Mouse (Mus musculus): Measurements from ENCODE around the gene Cenpc1. TPM values are rescaled to one million over a fixed set of nuclear protein-coding genes. Genes with fewer than 3 reads are reported as not detected.

Cenpc1 gene
- 1.5 and 10.8 TPM in 2 replicates for polyA plus RNA-seq (2012)

DNA sequence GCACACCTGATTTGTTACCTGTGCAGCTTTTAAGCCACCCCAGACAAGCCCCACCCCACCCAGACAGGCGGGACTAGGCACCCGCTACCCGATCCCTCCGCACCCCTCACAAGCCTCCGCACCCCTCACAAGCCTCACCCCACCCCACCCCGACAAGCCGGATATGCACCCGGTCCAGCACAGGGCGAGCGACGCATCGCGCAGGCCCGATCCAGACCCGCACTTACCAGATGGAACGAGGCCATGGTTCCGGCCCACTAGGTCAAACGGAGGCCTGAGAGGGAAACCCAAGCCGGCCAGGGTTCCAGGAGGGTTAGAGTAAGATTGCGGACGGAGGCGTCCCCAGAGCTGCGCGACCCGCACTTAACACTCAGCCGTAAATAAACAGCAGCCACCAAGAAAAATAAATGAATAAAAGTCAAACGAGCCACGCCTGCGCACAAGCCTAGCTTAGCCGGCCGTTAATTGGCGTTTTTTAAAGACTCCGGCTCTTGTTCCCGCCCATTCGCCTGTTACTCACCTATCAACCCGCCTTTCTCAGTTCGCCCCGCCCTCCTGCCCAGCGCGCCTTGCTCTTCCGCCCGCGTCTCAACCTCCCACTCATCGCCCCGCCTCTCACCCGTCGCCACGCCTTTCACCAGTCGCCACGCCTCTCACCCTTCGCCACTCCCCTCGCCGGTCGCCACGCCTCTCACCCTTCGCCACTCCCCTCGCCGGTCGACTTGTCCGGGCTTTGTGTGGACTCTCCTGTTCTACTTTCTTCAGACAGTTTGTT is at the start of gene Cenpc1:
TSS of gene Cenpc1 (minus strand) at position 483 of the 775 bp plus-strand sequence.
- TF ChIP-seq GATA1 (IDR thresholded peaks at IDR 0.05; ENCODE audit: low read length), result no peak

DNA sequence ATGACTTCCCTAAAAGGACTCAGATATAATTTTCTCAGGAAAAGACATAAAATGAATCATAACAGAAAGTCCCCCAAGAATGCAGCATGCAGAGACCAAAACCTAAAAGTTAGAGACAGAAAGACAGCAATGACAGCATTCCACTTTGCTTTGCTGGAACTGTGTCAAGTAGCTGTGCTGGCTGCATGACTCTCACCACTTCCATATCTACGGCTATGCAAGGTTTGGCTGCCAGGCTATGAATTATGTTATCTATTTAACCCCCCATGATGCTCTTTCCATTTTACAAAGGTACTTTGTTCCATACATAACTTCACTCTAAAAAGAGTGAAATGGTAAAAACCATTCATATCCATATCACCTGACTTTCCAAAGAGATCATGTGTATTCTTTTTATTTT is 48.6 kb upstream of the Cenpc1 start:
- no peak for TF ChIP-seq GATA1 (IDR thresholded peaks at IDR 0.05; ENCODE audit: low read length)

DNA sequence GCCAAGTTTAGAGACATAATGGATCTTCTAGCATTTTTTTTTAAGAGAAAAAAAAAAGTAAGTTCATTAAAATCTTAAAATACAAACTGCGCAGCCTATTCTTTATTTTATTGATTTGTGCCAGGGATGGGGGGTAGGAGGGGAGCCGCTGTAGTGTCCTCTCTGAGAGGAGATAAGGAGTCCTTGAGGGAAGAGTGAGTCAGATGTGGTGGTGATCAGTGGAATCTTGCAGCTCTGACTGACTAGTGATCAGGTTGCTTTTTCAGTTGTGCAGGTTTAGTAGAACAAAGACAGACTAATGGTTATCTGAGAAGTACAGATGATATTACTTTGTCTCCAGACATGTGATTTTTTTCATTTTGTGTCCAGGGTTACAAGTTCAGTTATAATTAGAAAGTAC is 47.7 kb upstream of the Cenpc1 start:
- no peak for TF ChIP-seq GATA1 (IDR thresholded peaks at IDR 0.05; ENCODE audit: low read length)

DNA sequence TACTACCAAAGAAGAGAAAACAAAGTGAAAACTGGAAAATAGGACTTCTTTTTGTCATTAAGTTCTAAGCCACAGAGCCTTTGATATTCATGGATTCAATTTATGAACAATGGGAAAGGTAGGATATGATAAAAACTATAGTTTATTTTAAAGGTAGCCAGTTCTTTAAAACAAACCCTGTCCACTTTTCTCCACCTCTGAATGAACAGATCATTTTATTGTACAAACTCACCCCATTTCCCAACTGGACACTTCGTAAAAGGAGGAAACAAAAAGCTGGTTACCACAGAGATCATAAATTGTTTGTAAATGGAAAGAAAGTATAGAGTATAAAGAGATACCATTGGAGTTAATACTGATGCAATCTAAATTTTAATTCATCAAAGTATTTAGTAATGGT is 45.7 kb upstream of the Cenpc1 start:
- TF ChIP-seq GATA1 (IDR thresholded peaks at IDR 0.05; ENCODE audit: low read length), result no peak

DNA sequence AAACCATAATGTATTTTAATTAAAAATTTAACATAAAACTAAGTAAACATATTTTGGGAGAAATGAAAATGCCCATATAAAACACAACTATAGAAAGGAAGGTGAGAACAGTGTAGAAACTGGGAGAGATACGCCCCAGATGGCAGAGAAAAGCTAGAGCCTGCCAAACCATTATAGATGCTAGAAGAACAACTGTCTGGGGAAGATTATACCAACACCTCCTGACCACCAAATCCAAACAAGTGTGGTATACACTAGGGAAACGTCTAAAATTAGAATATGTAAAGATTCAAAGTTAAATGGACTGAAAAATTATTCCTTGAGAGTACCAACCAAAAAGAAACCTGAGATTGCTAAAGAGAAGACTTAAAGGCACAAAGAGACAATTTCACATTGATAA is 41.2 kb upstream of the Cenpc1 start:
- TF ChIP-seq GATA1 (IDR thresholded peaks at IDR 0.05; ENCODE audit: low read length), result no peak

DNA sequence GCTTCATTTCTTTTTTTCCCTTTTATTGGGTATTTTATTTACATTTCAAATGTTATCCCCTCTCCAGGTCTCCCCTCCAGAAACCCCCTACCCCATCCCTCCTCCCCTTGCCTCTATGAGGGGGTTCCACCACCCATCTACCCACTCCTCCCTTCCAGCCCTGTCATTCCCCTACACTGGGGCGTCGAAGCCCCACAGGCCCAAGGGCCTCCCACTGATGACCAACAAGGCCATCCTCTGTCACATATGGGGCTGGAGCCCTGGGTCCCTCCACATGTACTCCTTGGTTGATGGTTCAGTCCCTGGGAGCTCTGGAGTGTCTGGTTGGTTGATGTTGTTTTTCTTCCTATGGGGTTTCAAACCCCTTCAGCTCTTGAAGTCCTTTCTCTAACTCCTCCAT is 36.8 kb upstream of the Cenpc1 start:
- TF ChIP-seq GATA1 (IDR thresholded peaks at IDR 0.05; ENCODE audit: low read length), result no peak

DNA sequence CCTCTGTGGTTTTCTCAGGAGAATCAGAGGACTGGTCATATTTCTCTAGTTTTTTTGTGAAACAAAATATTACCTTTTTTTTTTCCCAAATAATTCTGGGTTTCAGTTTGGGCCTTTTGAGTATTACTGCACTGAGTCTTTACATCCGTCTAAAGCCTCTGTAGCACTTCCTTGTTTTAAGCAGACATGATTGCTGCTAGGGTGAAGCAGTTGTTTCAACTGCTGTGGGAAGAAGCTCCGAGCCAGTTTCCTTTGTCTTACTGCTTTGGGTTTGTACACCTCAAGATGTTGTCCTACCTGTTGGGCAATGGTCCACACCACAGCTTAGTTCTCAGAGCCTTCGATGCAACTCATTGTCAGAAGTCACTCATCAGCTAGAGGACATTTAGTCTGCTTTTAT is 35.2 kb upstream of the Cenpc1 start:
- TF ChIP-seq GATA1 (IDR thresholded peaks at IDR 0.05; ENCODE audit: low read length), result no peak

DNA sequence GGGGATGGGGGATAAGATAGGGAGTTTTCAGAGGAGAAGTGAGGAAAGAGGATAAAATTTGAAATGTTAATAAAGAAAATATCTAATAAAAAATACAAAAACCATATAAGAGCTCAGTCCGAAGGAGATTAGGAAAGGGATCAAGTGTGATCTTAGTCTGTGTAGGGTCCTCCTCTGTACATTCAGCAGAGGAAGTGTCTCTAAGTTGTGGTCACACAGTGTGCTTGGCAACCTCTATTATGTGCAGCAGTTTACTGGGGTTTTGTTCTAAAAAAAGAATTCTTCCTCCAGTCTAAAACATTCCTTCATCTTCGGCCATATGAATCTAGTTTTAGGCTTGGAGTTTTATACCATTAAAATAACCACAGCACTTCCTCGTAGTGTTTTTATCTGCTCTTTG is 33.6 kb upstream of the Cenpc1 start:
- TF ChIP-seq GATA1 (IDR thresholded peaks at IDR 0.05; ENCODE audit: low read length), result no peak

DNA sequence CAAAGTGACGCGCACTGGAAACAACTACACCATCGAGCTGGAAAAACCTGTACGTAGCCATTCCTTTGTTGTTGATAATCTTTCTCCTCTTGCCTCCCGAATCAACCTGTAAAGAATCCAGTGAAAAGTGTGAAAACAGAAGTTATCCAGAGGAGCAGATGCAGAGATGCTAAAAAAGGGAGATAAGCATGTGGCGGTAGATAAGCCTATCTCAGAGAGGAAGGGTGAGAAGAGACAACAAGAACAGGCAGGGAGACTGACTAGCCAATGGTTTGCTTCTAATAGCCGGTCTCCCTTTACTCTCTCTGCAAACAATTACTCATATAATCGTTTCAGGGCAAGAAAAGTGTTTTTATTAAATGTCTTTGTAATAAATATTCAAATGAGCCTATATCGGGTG is 29.4 kb upstream of the Cenpc1 start:
- TF ChIP-seq GATA1 (IDR thresholded peaks at IDR 0.05; ENCODE audit: low read length), result peak; percentile 64

DNA sequence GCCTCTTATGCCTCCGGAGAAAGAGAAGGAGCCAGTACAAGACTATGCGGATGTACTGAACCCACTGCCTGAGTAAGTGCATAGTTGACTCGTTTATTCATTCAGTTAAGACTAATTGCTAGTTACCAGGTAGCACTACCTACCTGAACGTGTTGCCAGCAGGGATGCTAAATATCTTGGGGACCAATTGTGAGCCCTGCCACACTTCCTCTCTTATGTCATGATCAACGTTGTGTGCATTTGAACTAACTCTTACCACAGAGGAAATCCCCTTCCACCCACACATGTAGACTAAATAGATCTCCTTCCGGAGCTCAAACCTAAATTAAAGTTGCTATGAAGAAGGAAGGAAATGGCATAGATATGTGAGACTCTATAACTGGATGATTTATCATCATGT is 21.4 kb upstream of the Cenpc1 start:
- no peak for TF ChIP-seq GATA1 (IDR thresholded peaks at IDR 0.05; ENCODE audit: low read length)

DNA sequence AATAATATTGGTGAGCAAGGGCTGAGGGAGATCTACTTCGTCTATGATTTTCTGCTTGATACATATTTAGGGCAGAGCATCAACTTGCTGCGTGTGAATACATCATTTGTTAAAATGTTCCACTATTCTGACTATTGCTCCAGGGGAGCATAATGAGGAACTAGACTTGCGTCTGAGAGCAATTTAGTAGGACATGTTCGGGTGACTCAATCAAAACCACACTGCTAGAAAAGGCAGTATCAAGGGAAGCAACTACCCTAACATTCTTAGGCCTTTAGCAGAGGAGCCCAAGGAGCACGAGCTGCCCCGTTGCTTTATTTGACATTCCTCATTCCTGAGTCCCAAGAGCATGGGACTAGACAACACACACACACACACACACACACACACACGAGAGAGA is 19.6 kb upstream of the Cenpc1 start:
- no peak for TF ChIP-seq GATA1 (IDR thresholded peaks at IDR 0.05; ENCODE audit: low read length)

DNA sequence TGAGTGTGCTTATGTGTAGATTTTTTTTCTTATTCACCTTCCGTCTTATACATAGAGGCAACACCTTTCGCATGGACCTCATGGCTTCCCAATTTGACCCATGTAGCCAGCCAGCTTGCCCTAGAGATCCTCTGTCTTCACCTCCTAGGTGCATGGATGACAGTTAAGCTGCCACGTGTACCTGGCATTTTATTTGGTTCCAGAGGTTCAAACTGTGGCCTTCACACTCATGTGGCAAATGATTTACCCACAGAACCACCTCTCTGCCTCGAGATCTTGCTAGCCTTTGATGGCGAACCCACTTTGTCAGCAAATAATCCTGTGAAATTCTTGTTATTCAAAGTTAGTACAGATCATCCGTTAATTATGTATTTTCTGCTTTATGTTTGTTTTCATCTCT is 18.6 kb upstream of the Cenpc1 start:
- TF ChIP-seq GATA1 (IDR thresholded peaks at IDR 0.05; ENCODE audit: low read length), result no peak

DNA sequence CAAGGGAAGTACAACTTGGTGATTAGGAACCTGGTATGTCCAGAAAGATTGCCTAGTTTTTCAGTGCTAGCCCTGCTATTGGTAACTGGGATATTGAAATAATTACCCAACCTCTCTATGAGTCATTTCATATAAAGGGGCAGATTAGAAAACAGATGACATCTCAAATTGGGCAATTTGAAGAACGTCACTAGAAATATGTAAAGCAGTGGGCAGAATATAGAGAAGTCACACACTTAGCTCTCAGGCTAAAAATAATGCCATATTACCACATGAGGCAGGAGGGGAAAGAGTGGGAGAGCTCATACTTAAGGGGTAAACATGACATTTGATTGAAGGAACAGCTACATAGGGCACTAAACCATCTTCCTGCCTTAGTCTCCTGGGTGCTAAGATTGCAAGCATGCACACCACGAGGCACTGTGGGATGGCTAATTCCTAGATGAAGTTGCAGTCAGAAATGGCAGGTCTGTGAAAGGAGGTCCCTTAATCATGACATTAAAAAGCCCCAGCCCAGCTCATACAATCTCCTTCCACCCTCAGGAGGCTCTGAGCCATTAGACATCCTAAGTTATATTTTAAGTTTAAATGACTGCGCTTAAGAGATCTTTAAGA is 13.4 kb upstream of the Cenpc1 start:
- no peak for TF ChIP-seq GATA1 (IDR thresholded peaks at IDR 0.05; ENCODE audit: low read length)

DNA sequence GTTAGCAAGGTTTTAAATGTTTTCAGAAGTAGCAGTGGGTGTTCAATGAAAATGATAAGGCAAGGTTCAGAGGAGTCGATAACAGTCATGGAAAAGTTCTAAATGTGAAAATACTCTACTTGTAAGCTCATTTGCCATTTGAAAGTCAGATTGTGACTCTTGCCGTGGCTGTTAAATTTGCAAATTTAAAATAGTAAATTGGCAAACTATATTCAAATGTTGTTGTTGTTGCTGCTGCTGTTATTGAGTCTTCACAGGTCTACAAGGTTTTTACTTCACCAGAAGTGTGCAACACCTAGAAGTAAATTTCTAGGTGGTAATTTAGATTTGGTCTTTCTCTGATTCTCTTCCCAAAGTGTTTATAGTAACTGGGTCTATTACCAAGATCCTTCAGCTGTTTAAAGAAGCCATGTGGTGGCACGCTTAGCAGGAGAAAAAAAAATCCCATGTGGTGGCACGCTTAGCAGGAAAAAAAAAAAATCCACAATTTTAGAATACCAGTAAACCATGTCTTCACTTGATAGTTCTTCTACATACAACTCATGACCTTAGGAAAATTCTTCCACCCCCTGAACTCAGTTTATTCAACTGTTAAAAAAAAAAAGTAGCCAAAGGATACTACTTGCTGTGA is 7.5 kb upstream of the Cenpc1 start:
- no peak for TF ChIP-seq GATA1 (IDR thresholded peaks at IDR 0.05; ENCODE audit: low read length)

DNA sequence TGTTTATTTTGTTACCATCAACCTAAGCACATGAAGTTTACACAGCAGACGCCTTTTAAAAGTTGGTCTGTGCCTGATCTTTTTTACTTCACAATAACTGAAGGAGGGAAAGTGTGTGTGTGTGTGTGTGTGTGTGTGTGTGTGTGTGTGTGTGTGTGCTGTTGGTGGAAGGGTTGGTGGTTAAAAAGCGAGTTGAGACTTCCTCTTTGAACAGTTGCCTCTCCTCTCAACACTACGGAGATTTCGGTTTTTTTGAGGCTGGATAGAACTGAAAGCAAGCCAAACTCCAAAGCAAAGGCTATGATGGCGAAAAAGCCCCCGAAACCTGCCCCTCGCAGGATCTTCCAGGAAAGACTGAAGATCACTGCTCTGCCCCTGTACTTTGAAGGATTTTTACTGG is 6.2 kb upstream of the Cenpc1 start, which contains the start of gene Stap1:
TSS of gene Stap1 (plus strand) at position 209 of the 400 bp plus-strand sequence.
- TF ChIP-seq GATA1 (IDR thresholded peaks at IDR 0.05; ENCODE audit: low read length), result no peak

DNA sequence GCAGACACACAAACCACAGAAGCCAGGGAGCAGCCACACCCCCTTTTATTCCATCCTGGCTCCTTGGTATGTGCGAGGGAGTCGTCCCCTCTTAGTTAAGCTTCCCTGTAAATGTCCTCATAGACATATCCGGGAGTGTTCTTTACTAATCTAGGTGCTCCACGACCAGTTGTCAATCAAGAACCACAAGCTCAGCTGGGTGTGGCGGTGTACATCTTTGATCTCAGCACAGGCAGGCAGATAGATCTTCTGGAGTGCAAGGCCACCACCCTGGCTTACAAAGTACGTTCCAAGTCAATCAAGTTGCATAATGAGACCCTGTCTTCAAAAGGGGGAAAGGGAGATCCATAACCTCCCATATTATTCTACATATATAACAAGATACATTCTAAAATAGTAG is 3.7 kb upstream of the Cenpc1 start:
- TF ChIP-seq GATA1 (IDR thresholded peaks at IDR 0.05; ENCODE audit: low read length), result no peak

DNA sequence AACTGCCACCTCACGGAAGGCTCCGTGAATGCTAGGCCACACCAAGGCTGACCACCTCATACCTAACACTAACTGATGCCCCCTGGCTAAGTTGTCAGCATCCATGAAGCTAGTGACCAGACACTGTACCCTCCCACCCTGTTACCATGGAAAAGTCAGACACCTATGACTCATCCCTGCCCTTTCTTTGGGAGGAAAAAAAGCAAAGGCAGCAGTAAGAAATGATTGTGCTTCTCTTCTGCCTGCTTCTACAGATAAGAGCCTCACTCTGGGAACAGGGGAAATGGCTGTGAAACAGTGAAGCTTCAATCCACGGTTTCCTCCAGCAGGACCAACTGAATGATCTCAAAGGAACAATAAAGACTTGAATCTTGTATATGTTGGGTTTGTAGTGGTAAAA is 3.1 kb upstream of the Cenpc1 start:
- TF ChIP-seq GATA1 (IDR thresholded peaks at IDR 0.05; ENCODE audit: low read length), result no peak

Data from G1E-ER4 (cell line).